Mouse (Mus musculus) CD8-positive naive resting alpha-beta T cell, adult 57 days (primary cell): Measurements from ENCODE around the gene Spaca3. TPM values are rescaled to one million over a fixed set of nuclear protein-coding genes. Genes with fewer than 3 reads are reported as not detected.

Experiments
- total RNA-seq: library from RNA; stranded (reverse); gene quantifications from one replicate; pipeline ENCODE4 v1.2.4, GENCODE M21; 2023

Gene Spaca3
- total RNA-seq, result not detected

GRCm38 (mm10) chr11:80858065-80858464, at the start of gene Spaca3:
Spaca3 (plus strand) TSS chr11:80858365.

DNA sequence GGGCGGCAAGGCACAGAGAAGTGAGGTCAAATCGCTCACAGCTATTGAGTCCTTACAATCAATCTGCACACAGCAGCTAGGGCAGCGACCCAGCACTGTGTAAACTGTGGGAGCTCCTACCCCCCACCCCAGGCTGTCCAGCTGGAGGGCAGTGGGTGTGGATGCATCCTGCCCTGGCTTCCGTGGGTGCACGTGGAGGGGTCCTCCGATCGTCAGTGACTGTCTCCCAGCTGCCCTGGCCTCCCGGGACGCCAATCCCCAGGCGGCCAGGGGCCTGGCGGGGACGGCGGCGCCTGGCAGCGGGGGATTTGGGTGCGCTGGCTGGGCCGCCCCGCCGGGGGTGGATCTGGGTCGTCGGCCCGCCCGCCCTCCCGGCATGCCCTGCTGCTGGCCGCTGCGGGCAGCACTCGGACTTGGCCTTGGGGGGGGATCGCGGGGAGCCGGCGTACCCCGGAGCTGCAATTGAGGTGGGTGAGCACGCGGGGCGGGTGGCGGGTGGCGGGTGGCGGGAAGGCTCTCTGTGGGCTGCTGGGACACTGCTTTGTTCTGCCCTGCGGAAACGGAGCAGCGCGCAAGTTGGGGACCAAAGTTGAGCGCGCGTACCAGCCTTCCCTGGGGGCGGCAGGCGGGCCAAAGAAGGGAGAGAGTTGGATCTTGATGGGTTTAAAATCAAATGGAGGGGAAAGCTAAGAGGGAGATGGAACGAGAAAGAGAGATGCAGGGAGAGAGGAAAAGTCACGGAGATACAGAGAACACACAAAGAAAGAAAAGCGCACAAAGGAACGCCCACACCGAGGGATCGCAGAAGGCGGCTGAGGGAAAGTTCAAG, 48.0 kb upstream of the Spaca3 start, which contains the start of gene Tmem98:
Tmem98 (plus strand) TSS at position 183 of the 829 bp plus-strand sequence.

Other genes starting within 250 kb of the Spaca3 start
- 0.64 TPM for gene Myo1d, start 78.3 kb upstream of the Spaca3 start, total RNA-seq
- gene Tmem98, start 48.2 kb upstream of the Spaca3 start, total RNA-seq, result not detected